Mouse (Mus musculus) CD4-positive, CD25-positive, alpha-beta regulatory T cell, adult 4 months (primary cell): ENCODE results near the gene Abca12. TPM values are rescaled to one million over a fixed set of nuclear protein-coding genes. Genes with fewer than 3 reads are reported as not detected.

ENCODE experiments used
- ATAC-seq: one replicate; pipeline ENCODE4 v1.8.0; 2017
- polyA plus RNA-seq, 2 experiments: library from polyadenylated mRNA; unstranded; fragments of 100-300 nt; shearing (Covaris generic); gene quantifications; one replicate each; pipeline ENCODE4 v1.2.1; 2017

Abca12 gene
- polyA plus RNA-seq, 2 experiments from 2014 or later: not detected

DNA sequence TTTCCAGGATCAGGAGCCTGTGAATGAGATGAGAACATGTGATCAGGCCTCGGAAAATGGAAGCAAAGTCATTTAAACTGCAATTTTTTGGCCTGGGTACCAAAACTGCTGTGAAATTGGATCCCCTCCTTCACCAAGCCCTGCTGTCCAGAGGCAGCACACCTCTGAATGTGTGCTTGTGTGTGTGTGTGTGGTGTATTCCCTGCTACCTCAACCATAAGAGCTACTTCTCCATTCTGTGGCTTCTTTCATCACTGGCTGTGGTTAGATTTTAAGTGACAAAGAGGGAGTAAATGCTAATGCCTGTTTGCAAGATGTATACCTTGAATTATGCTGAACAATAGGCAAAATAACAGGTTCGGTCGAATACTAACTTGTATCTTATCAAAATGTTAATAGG is 84.4 kb downstream of the Abca12 start:
- no peak for ATAC-seq

DNA sequence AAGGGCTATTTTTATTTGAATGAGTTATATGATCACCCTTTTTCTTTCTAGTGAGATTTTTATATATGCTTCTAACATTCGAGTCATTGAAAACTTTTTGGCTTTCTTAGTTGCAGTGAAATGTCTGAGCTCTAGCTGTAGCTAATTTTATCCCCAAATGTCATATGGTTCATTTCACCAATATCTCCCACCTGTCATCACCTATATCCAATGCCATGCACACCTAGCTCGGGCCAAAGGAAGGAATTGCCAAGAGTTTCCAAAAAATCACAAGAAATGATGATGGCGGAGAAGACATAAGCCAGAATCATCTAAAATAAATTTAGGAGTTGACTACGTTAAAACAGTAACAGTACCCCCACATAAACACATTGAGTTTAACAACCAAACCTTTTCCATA is 102.5 kb downstream of the Abca12 start:
- ATAC-seq: no peak

- no peak for ATAC-seq
Observed at GRCm38 (mm10) chr1:71310614-71311013, 104.1 kb downstream of the Abca12 start.

DNA sequence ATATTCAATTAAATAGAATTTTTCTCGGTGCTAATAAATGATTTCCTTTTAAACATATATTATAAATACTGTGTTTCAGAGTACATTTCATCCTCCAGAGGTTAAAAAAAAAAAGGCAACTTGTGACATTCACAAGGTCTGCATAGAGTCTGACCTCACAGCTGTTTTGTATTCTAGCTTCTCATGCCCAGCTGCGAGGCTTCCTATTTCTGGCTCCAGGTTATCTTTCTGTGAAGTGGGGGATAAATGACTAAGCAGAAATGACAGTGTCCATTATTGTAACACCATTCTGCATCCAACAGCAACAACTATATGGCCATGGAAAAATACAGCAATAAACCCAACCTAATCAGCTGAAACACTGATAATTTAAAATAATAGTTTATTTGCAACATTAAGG is 107.3 kb downstream of the Abca12 start:
- no peak for ATAC-seq

DNA sequence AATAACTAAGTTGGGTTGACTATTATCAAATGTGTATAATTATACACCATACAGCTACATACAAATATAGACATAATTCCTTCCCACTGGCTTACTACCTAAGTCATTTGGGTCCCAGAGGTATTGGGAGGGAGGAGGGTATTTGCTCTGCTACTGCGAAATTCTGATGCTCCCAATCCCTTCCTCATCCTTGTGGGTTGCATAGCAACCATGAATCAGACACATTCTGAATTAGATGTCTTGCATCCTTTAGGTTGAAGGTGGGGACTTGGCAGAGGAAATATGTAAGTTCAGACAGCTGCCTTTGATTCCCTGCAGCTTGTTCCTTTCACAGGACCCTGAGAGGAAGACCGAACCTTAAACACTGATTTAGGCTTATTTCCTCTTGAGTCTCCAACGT is 108.5 kb downstream of the Abca12 start:
- no peak for ATAC-seq

DNA sequence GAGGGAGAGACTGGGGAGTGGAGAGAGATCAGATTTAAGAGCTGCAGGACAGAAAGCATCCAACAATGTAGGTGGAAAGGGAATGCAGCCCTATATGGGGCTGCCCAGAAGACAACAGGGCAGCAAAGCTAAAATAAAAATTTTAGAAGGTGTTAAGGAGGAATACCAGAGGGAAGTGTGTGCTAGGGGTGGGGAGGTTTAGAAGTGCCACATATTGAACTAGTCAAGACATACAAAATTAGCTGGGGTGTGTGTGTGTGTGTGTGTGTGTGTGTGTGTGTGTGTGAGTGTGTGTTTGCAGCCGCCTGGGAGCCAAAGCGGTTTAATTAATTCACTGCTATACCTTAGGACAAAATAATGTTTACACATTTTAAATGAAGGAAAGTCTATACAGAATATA is 110.1 kb downstream of the Abca12 start:
- no peak for ATAC-seq

- no peak for ATAC-seq
Observed at GRCm38 (mm10) chr1:71297021-71297420, 117.7 kb downstream of the Abca12 start.

- ATAC-seq: no peak
Observed at GRCm38 (mm10) chr1:71296585-71296984, 118.1 kb downstream of the Abca12 start.

DNA sequence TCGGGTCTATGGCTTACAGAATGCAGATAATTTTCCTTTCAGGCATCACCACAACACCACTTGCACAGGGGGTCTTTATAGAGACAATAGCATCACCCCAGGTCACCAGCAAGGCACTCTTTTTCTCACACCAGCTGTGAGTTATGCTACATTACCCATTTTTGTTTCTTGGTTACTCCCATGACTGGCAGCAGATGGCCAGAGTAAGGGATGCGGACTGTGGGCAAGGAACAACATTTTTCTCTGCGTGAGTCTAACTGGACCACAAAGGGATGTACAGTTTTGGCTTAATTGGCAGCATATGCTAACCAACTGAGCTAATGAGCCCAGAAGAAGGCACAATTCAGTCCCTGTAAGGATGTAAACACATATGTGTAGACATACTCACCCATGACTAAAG is 122.8 kb downstream of the Abca12 start:
- ATAC-seq: no peak

DNA sequence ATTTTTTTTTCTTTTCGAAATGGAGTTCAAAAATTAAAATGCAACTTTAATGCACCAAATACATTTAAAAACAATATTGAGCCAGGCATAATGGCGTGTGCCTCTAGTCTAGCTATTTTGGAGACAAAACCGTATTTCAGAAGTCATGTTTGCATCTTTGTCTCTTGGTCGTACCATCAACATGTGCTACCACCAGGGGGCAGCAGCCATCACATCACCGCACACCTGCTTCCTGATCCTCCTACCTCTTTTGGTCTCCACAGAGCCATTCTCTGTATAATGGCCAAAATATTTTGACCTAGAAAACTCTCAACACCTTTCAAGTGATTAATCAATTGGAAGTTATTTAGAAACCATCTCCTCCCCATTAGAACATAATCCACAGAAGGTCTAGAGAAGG is 125.2 kb downstream of the Abca12 start:
- ATAC-seq: no peak

GRCm38 (mm10) chr1:71276940-71277339 is 137.8 kb downstream of the Abca12 start:
- ATAC-seq: no peak

GRCm38 (mm10) chr1:71272550-71272949 is 142.2 kb downstream of the Abca12 start:
- ATAC-seq: no peak

- ATAC-seq: no peak
Observed at GRCm38 (mm10) chr1:71272077-71272476, 142.6 kb downstream of the Abca12 start.

DNA sequence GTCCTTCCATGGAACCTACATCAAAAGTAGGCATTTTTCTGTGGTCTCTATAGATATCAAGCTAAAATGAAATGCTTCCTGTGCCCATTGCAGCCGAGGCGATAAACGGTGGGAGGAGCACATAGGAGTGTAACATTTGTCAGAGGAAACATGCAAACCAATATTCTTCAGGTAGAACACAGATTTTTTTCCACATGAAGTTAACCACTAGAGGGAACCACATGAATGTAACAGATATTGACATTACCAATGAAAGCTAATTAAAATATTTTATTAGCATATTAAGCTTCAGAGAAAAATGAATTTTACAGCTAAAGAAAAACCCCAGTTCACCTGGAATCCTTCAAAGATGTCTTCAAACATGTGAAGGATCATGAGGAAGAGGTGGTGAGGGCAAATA is 144.6 kb downstream of the Abca12 start:
- no peak for ATAC-seq

DNA sequence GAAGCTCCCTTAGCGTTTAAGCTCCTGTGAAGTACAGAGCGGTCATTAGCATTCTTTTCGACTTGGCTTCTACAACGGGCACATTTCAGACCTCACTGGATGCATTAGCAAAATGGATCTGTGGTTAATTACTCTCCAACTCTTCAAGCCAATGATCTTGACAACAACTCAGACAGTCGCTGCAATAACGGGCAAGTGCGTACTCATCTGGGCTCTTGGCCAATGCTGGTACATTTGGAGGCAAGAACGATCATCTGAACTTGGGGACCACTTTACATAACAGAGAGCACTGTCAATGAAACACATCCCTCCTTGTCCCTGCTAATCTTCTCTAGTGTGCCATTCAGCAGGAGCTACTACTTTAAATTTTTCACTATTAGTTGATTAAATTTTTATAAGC is 148.1 kb downstream of the Abca12 start:
- no peak for ATAC-seq

DNA sequence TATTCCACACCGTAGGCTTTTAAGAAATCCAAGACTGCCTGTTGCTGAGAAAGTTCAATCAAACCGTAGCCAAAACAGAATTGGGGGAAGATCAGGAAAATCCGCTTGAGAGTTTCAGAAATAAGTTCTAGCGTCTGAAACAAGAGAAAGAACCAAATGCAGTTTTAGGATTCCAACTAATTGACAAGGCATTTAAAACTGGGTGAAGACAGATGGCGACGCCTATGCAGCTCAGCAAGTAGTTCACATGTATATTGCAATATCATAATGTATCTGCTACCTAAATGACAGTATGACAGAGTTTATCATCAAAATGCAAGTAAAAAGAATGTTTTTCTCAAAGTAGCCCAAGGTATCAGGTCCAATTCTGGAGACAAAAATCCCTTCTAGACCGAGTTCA is 151.2 kb downstream of the Abca12 start:
- no peak for ATAC-seq

DNA sequence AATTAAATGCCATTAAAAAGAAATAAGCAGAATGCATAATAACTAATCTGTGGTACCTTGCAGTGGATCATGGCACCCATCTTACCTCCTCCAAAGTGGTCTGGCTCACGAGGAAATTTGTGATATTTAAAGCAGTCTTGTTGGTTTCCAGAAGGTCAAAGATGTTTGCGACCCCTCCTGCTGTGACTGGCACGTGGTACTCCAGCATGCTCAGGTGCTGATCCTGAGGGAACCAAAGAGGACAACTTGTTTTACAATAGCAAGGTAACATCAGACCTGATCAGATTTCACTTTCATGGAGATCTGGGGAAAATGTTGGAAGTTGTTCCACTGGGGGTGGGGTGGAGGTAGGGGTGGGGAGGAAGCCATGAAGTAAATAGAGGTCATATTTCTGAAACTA is 170.1 kb downstream of the Abca12 start:
- no peak for ATAC-seq

GRCm38 (mm10) chr1:71241396-71241795 is 173.3 kb downstream of the Abca12 start:
- ATAC-seq: no peak

DNA sequence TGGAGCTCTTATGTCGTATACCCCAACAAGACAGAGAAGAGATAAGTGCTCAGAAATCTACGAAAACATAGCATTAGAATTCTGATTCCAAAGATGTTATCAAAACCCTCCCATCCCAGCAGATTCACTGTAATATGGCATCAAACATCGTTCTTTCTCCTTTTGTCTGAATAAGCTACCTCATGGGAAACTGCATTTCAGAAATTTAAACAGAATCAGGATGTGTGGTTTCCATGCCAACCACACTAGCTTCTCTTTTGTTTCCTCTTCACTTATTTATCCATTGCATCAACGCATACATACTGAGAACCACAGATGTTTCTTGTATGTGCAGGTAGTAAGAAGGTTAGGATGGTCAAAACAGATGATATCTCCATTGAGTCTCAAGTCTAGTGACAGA is 175.1 kb downstream of the Abca12 start:
- ATAC-seq: no peak

- no peak for ATAC-seq
Observed at GRCm38 (mm10) chr1:71235335-71235734, 179.4 kb downstream of the Abca12 start.

DNA sequence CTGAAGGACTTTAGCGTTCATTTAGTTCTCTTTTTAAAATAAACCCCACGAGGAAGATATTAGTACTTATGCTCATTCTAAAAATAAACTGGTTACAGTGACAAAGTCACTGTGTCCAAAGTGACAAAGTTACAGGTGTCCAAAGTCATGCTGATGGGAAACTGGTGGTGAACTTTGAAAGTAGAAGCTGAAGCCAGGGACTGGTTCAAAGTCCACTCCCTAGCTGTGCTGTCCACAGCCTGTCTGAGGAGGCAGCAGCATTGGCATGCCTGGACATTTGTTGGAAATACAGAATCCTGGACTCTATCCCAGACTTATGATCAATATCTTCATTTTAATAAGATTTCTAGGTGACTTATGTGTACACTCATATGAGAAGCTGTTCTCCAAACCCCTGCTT is 183.5 kb downstream of the Abca12 start:
- no peak for ATAC-seq

- ATAC-seq: no peak
Observed at GRCm38 (mm10) chr1:71203581-71203980, 211.1 kb downstream of the Abca12 start.

DNA sequence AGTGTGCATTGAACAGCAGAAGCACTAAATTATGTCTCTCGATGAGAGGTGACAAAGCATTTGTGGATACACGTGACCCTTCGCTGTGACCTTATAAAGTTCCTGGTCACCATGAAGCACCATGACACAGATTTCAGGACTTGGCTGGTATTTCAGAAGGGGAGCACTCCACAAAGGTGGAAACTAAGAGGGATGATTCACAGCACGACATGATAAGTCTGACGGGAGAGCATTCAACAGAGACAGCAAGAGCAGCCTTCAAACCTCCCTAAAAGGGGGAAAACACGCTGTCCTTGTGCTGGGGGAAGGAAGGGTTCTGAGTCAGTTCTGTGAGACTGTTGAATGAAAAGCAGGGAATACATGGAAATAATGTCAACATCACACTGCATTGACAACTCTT is 218.5 kb downstream of the Abca12 start:
- no peak for ATAC-seq

GRCm38 (mm10) chr1:71195333-71195732 is 219.4 kb downstream of the Abca12 start:
- no peak for ATAC-seq

GRCm38 (mm10) chr1:71193931-71194330 is 220.8 kb downstream of the Abca12 start:
- no peak for ATAC-seq
